Mouse (Mus musculus) monocyte, adult 59 days (primary cell): ENCODE measurements around the gene Tmem143. TPM values are rescaled to one million over a fixed set of nuclear protein-coding genes. Genes with fewer than 3 reads are reported as not detected.

Experiments
- total RNA-seq, 2 experiments: library from RNA; stranded (reverse); gene quantifications; one replicate each; pipeline ENCODE4 v1.2.4; 2023

The Tmem143 gene
- total RNA-seq = 1 to 10 TPM; 7.7 to 9.3 TPM

GRCm38 (mm10) chr7:45896517-45897257 lies at the start of gene Tmem143, which contains the start of gene Syngr4:
Tmem143 (plus strand) TSS chr7:45896941.
Syngr4 (minus strand) TSS chr7:45896714.

DNA sequence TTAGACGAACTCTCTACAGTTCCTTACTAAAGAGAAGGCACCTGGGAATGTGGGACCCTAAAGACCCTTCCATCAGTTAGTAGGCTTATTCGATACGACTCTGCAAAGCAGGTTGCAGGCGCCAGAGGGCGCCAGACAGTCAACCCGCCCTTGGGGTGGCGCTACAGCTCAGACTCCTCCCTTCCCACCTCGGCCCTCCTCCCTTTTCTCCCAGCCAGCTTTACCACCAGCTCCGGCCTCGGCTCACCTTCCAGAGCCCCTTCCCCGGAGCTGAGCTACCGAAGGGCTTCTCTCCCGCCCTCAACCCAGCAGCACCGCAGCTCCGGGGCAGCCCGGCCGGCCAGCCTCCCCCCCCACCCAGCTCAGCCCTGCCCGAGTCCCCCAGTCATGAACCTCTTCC lies 24.1 kb upstream of the Tmem143 start, which contains the start of gene Kdelr1:
Gene Kdelr1 (plus strand): TSS at position 149 of the 400 bp plus-strand sequence.

GRCm38 (mm10) chr7:45878278-45878677 lies 18.5 kb upstream of the Tmem143 start, which contains the start of gene Grin2d:
Grin2d (minus strand) TSS chr7:45878378.

DNA sequence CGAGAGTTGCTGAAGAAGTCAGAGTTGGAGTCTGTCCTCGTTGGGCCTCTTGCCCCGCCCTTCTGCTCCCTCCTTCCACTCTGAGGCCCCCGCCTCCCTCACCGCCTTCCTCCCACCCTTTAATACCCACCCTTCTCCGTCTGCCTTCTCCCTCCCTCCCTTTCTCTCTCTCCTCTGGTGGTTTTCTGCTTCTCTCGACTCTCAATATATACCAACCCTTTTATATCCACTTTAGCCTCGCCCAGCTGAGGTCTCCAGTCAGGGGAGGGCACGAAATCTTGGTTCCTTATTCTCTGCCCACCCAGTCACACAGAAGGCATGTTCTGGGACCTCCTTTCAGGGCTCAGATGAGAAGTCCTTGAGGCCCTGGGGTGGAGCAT lies 24.5 kb downstream of the Tmem143 start, which contains the start of gene Emp3:
Gene Emp3 (minus strand): TSS at position 163 of the 380 bp plus-strand sequence.

DNA sequence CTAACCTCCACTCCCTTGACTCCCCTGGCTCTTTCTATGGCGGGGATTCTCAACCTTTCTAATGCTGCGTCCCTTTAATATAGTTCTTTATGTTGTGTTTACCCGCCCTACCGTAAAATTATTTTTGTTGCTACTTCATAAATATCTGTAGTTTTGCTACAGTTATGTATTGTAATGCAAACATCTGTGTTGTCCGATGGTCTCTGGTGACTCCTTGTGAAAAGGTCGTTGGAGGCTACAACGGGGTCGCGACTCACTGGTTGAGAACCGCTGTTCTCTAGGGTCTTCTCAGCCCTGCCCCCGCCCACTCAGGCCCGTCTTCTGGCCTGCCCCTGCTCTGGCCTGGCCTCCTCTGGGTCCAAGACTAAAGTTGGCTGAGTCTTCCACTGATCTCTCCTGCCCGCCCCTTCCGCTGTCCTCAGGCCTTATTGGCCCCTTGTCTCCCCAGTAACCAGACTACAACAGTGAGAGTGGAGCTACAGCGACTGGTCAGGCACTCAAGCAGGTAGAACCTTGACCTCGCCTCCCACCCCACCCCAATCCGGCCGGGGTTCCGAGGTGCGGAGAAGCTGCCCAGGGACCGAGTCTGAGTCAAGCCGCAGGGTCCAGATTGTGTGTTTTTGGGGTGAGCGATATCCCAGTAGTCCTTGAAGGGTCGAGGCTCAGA lies 27.2 kb downstream of the Tmem143 start, which contains the start of gene Ccdc114:
Gene Ccdc114 (plus strand): TSS at position 311 of the 667 bp plus-strand sequence.

Other genes with a start within 250 kb of the Tmem143 start
- gene Fut2, start 230.5 kb upstream of the Tmem143 start, total RNA-seq = not detected
- not detected for gene Ntn5, start 212.9 kb upstream of the Tmem143 start, total RNA-seq
- not detected for gene Sec1, start 202.5 kb upstream of the Tmem143 start, total RNA-seq
- not detected for gene Car11, start 197.1 kb upstream of the Tmem143 start, total RNA-seq
- 10 to 100 TPM in 1 of 2 experiments, 1 to 10 TPM in 1; 8.5 to 11.4 TPM for gene Dbp, start 191.9 kb upstream of the Tmem143 start, total RNA-seq
- 1,000 to 10,000 TPM; 1,433 to 1,476 TPM for gene Rpl18, start 181.5 kb upstream of the Tmem143 start, total RNA-seq
- gene Sphk2, start 178.9 kb upstream of the Tmem143 start, total RNA-seq = 10 to 100 TPM; 48.8 to 50.4 TPM
- under 1 TPM; 0.58 to 0.67 TPM for gene Fam83e, start 175.7 kb upstream of the Tmem143 start, total RNA-seq
- not detected for gene Spaca4, start 171.1 kb upstream of the Tmem143 start, total RNA-seq
- gene Lmtk3, start 113.2 kb upstream of the Tmem143 start, total RNA-seq = not detected
- gene Sult2b1, start 112.3 kb upstream of the Tmem143 start, total RNA-seq = under 1 TPM in 1 of 2 experiments, not detected in 1; 0.46 TPM
- 100 to 1,000 TPM; 104 to 114 TPM for gene Cyth2, start 82.4 kb upstream of the Tmem143 start, total RNA-seq
- gene Kcnj14, start 72.2 kb upstream of the Tmem143 start, total RNA-seq = under 1 TPM; 0.58 to 0.88 TPM
- gene Grwd1, start 66.0 kb upstream of the Tmem143 start, total RNA-seq = 1 to 10 TPM; 9.1 to 9.8 TPM
- gene Kdelr1, start 24.2 kb upstream of the Tmem143 start, total RNA-seq = 100 to 1,000 TPM in 1 of 2 experiments, 10 to 100 TPM in 1; 89.1 to 104 TPM
- gene Grin2d, start 18.6 kb upstream of the Tmem143 start, total RNA-seq = under 1 TPM; 0.30 to 0.42 TPM
- not detected for gene Syngr4, start 227 bp upstream of the Tmem143 start, total RNA-seq
- 100 to 1,000 TPM; 594 to 671 TPM for gene Emp3, start 24.5 kb downstream of the Tmem143 start, total RNA-seq
- 1 to 10 TPM; 3.0 to 3.4 TPM for gene Ccdc114, start 27.1 kb downstream of the Tmem143 start, total RNA-seq
- gene Abcc6, start 133.4 kb downstream of the Tmem143 start, total RNA-seq = not detected
- gene Nomo1, start 136.8 kb downstream of the Tmem143 start, total RNA-seq = 10 to 100 TPM; 22.6 to 24.9 TPM
- 1 to 10 TPM in 1 of 2 experiments, not detected in 1; 1.0 TPM for gene Kcnj11, start 203.8 kb downstream of the Tmem143 start, total RNA-seq